Mouse (Mus musculus) cerebellum, postnatal 36 days (tissue): ENCODE results near the gene Rbm4b.
"Not testable (repeated sequence)": the region's sequence is repeated elsewhere in the genome, so short reads cannot be mapped to it uniquely, and the experiment has no call there.

Experiments
- DNase-seq, 2 experiments: peaks; one replicate each; pipeline ENCODE4 v3.0.0; 2021 to 2022; ENCODE audit warnings: mixed read lengths in 2 of 2

Gene Rbm4b

GRCm38 (mm10) chr19:4811063-4811908, 55.0 kb downstream of the Rbm4b start, which contains the start of the genes Gm21992 and Rbm14:
Gene Gm21992 (minus strand): TSS chr19:4811612.
Gene Rbm14 (minus strand): TSS chr19:4811634.
- peak; percentile 98 to 99 for DNase-seq

- DNase-seq = no peak
Measured at GRCm38 (mm10) chr19:4811909-4812242, 55.6 kb downstream of the Rbm4b start.

GRCm38 (mm10) chr19:4812334-4812949, 56.1 kb downstream of the Rbm4b start:
- DNase-seq = not testable (repeated sequence)

- peak; percentile 31 to 36 for DNase-seq
Measured at GRCm38 (mm10) chr19:4813015-4813414, 56.7 kb downstream of the Rbm4b start.
